Mouse (Mus musculus) layer of hippocampus, adult 6 months (tissue): ENCODE data around the gene Tmem139. TPM values are rescaled to one million over a fixed set of nuclear protein-coding genes. Genes with fewer than 3 reads are reported as not detected.

Source experiments
- long read RNA-seq, 2 experiments: library from polyadenylated mRNA; unstranded; transcript quantifications; one replicate each; pipeline ENCODE4 v2.0.0; 2019 to 2020
- polyA plus RNA-seq: library from polyadenylated mRNA; unstranded; fragments of <200 nt; fragmentation: Nextera tagmentation; gene quantifications from 2 replicates; pipeline ENCODE4 v1.2.3, GENCODE M21; 2021

Gene Tmem139
- 0.13 TPM in 1 of 2 replicates, not detected in the other for polyA plus RNA-seq
- long read RNA-seq, experiment 1 = 0 reads
- long read RNA-seq, experiment 2 = 0 reads

DNA sequence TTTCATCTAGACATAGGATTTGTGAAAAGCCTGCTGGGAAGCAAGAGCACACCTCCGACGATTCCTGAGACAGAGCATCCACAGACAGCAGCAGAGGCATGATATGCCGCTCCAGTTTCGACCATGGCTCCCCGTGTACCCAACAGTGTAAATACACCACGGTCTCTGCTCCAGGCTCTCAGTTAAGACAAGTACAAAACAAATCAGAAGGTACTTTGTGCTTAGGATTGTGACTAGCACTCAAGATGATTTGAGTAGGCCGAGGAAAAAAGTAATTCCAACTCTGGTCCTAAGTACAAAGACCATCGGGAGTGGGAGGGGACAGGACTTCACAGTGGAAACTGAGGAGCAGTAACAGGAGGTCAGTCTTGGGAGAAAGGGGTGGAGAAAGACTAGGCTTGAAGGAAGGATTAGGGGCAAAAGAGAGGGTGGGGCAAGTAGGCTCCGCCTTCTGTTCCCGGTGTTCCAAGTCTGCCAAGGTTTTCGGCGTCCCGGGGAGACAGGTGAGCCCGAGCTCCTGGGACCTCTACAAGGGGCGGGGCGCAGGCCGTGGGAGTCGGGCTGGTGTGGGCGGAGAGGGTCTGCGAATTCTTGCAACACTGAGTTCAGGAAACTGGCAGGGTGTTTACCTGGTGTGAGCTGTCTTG is at the start of gene Tmem139:
TSS of gene Tmem139 (plus strand) at position 447 of the 647 bp plus-strand sequence.

GRCm38 (mm10) chr6:42215028-42215427 is 46.7 kb upstream of the Tmem139 start, which contains the start of gene Tas2r144:
Tas2r144 (plus strand) TSS chr6:42215328.

GRCm38 (mm10) chr6:42245711-42246353 is 15.9 kb upstream of the Tmem139 start, which contains the start of gene Gstk1:
Gstk1 (plus strand) TSS chr6:42245935.

GRCm38 (mm10) chr6:42264626-42265312 is 3.0 kb downstream of the Tmem139 start, which contains the start of gene Casp2:
Casp2 (plus strand) TSS chr6:42264985.

DNA sequence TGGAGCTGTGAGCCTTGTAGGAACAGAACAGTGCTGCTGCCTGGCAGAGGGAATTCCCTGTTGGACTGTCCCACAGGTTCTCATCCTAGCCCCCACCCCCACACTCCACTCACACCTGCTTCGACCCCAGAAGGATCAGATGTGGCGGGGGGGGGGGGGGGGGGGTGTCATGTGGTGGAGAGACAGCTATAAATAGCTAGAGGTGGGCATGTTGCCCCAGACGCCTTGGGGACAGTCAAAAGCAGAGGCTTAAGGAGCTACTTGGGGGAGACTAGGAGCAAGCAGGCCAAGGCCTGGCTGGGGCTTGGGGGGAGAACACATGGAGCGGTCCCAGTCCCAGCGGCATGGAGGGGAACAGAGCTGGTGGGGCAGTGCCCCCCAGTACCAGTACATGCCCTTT is 24.7 kb downstream of the Tmem139 start, which contains the start of gene Clcn1:
TSS of gene Clcn1 (plus strand) at position 238 of the 400 bp plus-strand sequence.

Other genes with a start within 250 kb of the Tmem139 start
- not detected in 2 replicates for gene Sva, start 223.6 kb upstream of the Tmem139 start, polyA plus RNA-seq
- gene Tas2r139, start 121.0 kb upstream of the Tmem139 start, polyA plus RNA-seq = not detected in 2 replicates
- not detected in 2 replicates for gene Tas2r144, start 46.6 kb upstream of the Tmem139 start, polyA plus RNA-seq
- gene Gstk1, start 16.0 kb upstream of the Tmem139 start, polyA plus RNA-seq = 43.2 and 47.5 TPM in 2 replicates
- gene Casp2, start 3.0 kb downstream of the Tmem139 start, polyA plus RNA-seq = 3.2 and 3.9 TPM in 2 replicates
- gene Clcn1, start 24.7 kb downstream of the Tmem139 start, polyA plus RNA-seq = 0.21 and 0.36 TPM in 2 replicates
- 4.0 and 5.2 TPM in 2 replicates for gene Fam131b, start 62.7 kb downstream of the Tmem139 start, polyA plus RNA-seq
- gene Zyx, start 87.7 kb downstream of the Tmem139 start, polyA plus RNA-seq = 7.9 and 8.7 TPM in 2 replicates
- 0.04 and 0.05 TPM in 2 replicates for gene Epha1, start 111.3 kb downstream of the Tmem139 start, polyA plus RNA-seq
- not detected in 2 replicates for gene Tas2r143, start 138.3 kb downstream of the Tmem139 start, polyA plus RNA-seq
- gene Tas2r135, start 143.5 kb downstream of the Tmem139 start, polyA plus RNA-seq = not detected in 2 replicates
- not detected in 2 replicates for gene Tas2r126, start 172.6 kb downstream of the Tmem139 start, polyA plus RNA-seq
- gene Olfr458, start 203.2 kb downstream of the Tmem139 start, polyA plus RNA-seq = not detected in 2 replicates
- not detected in 2 replicates for gene Olfr457, start 214.4 kb downstream of the Tmem139 start, polyA plus RNA-seq
- gene Olfr456, start 225.2 kb downstream of the Tmem139 start, polyA plus RNA-seq = not detected in 2 replicates